Mouse (Mus musculus) monocyte, adult 2 months (primary cell): Measurements from ENCODE around the gene Gm20388.

Source experiments
- DNase-seq, 2 experiments: peaks; one replicate each; pipeline ENCODE4 v3.0.0; 2022; ENCODE audit warnings: low spot score in 2 of 2, low read depth in 1 of 2

The Gm20388 gene

DNA sequence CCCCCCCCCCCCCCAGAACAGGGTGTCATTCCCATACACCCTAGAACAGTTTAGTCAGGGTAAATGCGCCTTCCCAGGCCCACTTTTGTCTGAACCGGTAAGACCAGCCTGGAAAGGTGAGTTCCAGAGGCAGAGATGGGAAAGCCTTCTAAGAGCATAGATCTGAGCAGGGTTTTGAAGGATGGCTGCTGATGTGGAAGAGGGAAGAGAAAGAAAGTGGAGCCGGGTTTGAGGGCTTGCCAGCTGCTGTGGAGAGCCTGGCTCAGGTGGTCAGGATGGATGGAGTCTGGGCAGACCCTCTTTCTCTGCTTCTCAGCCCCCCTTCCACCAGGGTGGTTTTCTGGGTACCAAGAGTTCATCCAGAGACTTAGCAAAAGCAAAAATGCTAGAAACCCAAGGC, 622.7 kb downstream of the Gm20388 start:
- no peak for DNase-seq

DNA sequence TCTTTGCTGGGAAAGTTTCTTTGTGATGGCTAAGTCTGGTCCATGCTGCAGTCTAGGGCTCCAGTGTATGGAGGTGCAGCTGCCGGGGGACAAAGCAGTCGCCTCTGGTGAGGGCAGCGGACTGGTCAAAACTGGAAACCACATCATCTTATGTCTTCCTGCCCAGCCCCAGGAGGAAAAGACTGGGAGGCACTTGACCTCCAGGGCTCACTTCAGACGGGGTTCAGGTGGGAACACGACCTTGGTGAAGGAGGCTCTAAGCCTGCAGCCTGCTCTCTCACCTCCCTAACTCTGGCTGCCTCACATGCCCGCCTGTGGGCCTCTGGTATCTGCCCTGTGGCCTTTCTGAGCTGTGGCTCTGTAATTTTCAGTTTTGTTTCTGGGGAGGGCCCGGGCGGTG, 623.4 kb downstream of the Gm20388 start:
- no peak for DNase-seq

DNA sequence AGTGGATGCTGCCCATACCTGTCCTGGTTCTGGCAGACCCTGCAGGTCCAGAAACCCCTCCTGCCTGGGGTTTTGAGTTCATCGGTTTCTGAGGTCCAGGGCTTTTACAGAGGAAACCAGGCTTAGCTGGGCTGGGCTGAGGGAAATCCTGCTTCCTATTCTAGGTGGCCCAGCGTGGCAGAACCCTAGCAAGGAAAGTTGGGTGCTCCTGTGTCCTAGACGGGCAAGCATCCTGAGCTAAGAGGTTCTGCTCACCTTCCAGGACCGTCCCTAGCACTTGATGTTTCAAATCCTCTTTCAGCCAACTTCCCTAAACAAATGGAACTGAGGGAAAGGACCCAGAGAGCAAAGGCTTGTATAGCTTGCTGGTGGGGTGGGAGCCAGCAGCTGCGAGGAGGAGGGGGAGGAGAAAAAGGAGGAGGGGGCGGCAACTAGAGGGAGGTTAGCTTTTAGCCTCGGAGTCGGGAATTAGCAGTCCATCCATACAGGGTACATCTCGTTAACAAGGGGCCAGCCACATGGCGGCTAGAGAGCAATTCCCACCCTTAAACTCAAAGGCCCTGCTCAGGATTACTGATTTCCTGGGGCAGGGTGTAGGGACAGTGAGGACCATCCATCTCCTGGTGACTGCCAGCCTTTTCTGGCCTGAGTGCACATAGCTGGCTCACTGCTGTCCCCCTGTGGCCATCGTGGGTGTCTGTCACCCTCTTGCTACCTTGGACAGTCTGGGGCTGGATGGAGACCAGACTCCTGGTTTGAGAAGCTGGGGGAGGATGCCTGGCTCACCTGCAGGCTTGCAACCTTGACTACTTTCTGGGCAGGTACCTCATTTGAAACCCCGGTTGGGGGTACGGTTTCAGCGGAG, 624.1 kb downstream of the Gm20388 start:
- peak; percentile 55 to 73 for DNase-seq

DNA sequence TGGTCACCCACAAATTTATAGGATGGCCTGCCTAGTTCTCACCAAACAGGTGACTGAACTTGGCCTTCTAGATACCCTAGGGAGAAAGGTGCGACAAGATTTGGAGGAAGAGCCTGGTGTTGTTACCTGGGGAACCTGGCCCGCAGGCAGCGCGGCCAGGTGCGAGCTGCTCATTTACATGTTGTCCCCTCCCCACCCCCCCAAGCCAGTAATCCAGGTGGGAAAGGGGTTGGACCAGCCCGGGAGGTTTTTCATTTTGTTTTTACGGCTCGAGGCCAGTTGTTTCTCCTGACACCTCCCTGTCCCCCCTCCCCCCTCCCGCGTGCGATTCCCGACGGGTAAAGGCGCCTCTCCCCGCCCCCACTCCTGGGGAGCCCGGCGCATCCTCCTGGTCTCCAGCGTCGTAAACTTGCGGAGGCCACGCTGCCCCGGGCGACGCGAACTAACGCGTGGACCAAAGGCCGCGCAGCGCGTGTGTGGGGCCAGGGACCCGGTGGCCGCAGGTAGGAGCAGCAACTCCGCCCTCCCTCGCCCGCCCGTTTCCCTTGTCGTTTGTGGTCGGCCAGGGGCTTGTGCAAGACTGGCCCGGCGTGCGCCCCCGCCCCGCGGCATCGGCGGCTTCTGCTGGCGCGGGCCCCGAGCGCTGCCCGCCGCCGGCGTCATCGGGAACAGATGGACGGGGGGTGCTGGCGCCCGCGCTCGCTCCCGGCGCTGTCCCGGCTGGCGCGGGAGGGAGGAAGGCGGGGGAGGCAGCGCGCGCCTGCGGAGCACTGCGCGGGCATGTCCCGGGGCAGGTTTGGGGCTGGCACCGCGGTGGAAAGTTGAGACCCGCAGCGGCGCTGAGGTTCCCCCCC, 625.0 kb downstream of the Gm20388 start:
- DNase-seq = peak in 1 of 2 experiments; percentile 8

DNA sequence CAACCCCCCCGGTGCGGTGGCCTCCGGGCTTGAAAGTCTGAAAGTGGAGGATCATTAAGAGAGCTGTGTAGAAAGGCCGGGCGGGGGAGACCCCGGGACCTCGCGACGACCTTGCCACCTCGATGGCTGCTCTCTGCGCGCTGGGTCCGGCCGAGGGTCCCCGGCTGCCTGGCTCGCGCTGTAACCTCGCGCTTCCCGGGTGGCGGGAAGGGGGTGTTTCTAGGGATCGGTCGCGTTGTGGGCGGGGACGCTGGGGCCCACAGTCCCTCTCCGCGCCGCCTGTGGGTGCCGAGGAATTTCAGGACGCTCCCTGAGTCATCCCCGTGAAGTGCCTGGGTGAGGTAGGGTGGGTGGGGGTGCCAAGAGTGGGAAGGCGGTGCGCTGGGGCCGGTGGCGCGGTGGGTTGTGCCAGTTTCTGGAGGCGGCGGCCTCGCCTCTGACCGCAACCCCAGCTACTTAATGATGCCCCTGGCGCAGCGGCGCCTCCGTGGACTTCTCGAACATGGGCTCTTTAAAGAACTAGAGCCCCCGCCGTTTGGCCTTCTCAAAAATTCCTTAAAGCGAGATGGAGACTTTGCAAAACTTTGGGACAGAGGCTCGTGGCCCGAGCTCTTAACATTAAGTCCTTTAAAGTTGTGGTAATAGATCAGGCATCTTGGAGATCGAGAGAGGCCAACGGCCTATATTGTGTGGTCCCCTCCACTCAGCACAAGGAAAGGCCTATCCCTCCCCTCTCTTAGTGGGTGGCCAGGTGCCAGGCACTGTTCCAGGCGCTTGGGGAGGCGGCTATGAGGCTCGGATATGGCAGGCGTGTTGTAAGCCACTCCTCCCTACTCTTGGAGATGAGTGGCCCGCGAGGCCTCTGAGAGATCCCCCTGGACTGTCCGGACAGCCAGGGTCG, 625.9 kb downstream of the Gm20388 start:
- peak in 1 of 2 experiments; percentile 17 for DNase-seq

DNA sequence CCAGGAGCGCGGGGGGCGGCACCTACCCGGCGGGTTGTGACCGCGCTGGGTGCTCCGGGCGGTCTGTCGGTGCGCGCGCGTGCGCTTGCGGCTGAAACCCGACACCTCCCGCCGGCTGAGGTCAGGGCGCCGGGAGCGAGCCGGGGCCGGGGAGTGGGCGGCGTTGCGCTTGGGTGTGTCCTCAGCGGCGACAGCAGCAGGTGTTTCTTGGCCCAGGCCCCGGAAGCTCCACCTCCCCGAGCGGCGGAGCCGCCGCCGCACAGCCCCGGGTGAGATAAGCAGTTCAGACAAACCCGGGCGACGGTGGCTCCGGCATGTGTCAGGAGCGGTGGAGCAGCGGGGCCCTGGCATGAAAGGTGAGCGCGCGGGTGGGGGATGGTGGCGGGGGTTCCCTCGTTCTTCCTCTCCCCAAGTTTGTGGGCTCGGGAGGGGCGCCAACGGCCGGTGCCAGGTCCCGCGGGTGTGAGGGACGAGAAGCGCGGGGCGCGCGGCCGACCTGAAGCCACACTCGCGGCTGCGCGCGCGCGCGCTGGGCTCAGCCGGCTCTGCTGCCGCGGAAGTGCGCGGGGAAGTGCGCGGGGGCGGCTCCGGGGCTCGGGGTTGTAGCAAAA, 626.7 kb downstream of the Gm20388 start:
- peak in 1 of 2 experiments; percentile 11 for DNase-seq

DNA sequence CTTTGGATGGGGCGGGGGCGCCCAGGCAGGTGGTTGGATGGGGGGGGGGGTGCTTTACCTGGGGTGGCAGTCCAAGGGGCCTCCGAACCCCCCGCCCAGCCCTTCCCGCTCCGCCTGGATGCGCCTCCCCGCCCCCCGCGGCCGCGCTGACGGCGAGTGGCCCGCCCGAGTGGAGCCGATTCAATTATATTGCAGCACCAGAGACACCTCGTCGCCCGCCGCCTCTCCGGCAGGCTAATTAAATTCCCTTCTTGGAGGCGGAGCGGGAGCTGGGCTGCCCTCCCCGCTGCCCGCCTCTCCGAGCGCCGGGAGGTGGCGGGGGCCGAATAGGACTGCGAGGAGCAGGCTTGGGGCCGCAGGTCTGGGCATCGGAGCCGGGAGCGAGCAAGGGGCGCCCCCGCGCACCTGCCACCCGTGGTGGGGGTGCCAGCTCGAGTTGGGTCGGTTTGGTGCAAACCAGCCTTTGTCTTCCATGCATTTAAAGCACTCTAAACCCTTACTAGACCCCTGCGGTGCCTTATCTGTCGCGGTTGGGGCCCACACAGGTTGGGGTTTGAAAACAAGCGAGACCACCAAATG, 627.3 kb downstream of the Gm20388 start:
- no peak for DNase-seq

DNA sequence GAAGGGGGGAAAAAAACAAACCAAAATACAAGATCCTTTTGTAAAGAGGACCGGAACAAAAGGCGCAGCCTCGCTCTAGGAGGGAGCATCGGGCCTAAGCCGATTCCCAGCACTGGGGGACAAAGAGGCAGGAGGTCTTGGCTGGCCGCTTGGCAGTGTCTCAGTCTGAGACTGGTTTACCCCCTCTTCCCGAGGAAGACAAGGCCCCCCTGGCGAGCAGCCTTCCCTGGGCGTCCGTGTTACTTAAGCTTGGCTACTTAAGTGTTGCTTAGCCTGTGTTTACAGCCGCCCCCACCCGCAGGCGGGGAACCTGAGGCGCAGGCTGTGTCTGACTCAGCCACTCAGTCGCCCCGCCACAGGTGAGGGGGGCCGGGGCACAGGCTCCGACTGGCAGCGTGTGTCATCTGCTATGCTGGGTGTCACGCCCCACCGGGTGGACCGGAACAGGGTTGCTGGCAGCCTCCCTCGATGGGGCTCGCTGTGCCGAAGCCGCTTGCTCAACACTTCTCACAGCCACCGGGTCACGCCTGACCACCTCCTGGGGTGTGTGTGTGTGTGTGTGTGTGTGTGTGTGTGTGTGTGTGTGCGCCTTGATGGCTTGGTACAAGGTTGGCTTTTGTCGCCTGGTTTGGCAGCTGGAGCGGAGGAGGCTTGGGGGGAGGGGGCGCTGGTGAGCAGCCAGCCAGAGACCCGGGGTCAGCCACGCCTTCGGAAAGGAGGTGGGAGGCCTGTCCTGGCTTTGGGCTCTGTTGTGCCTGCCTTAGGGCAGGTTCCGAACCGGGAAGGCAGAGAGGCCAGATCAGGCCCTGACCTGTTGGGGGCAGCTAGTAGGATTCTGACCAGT, 628.0 kb downstream of the Gm20388 start:
- peak; percentile 62 to 72 for DNase-seq

DNA sequence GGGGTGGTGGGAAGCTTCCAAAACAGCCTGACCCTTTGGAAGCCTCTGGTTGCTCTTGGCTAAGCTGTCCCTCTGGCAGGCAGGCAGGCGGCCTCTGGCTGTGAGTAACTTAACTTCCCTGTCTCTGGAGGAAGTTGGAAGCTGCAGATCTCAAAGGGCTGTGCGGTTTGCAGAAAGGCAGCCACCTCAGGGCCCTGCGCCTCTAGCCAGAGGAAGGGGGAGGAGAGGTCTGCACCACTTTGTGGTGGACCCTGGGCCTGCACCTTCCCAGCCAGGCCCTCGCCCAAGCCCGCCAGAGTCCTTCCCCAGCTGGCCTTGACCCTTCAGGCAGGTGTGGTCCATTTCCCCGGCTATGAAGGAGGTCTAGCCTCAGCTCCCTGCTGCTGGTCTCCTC, 628.7 kb downstream of the Gm20388 start:
- peak; percentile 66 to 69 for DNase-seq

DNA sequence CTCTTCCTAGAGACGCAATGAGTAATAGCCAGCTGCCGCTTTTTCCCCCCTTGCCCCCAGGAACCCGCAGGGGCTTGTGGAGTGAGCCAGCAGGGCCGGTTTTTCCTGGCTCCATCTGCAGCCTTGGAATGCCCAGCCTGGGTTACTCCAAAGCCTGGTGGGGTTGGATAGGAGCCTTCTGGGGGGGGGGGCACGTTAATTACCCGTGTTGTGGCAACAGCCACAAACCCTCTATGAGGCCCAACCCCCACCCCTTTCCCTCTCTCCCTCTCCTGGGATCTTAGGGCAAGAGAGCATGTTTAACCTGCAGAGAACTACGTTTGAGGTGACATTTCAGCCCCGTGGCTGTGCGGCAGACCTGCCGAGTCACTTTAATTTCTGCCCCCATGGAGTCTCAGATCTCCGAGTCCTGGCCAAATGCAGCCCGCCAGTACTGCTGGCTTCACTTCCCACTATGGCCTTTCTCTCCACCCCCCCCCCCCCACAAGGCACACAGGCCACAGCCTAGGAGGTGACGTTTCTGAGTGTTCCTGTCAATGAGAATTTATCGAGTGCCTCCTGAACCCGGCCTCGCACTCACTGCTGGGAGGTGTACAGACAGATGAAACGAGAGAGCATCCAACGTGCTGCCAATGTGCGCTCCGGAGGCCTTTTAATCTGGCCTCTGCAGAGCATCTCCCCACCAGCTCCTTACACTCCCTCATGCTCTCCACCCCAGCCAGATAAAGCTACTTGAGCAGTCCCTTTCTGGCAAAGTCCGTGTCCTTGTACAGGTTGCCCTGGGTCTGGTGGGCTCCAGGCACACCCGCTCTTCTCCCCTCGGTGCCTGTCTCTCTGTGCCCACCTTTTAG, 629.4 kb downstream of the Gm20388 start:
- DNase-seq = no peak

DNA sequence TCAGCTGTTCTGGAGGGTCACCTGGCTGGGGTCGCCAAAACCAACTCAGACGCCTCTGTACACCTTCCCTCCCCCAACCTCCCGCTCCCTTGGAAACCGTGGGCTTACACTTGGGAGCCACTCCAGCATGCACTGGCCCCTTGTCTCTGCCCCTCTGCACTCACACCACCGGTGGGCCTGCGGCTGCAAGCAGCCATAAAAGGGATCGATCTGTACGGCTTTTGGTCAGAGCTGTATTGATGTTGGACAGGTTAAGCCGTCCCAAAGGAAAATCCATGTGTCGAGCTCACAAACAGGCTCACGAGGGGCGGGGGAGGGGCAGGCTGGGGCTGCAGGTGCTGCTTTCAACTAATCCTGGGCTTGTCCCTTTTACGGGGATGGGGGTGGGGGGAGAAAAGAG, 632.4 kb downstream of the Gm20388 start:
- DNase-seq = no peak

DNA sequence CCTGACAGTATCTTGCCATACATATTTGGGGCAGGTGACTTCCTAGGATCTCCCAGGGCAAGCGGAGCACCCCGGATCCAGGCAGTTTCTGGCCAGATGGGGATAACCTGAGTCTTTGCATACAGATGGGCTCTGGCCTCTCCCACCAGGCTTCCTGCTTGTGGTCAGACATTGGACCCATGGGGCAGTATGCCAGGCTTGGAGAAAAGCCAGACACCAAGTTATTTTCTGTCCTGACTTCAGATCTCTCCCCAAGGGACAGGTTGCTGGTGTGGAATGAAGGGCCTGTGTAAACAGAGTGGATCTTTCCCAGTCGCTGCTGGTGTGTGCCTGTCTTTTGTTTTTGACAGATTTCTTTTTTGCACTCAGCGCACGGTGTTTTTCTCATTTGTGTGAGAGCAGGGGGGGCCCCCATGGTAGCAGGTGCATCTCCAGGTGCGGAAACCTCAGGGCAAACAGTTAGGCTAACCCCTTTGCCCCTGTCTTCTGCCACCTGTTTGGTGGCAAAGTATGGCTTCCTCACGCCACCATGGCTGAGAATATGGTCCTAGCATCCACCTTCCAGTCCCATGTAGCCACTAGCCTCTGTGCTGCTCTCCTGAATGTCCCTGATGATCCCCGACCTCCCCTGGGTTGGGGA, 632.9 kb downstream of the Gm20388 start:
- DNase-seq = no peak

DNA sequence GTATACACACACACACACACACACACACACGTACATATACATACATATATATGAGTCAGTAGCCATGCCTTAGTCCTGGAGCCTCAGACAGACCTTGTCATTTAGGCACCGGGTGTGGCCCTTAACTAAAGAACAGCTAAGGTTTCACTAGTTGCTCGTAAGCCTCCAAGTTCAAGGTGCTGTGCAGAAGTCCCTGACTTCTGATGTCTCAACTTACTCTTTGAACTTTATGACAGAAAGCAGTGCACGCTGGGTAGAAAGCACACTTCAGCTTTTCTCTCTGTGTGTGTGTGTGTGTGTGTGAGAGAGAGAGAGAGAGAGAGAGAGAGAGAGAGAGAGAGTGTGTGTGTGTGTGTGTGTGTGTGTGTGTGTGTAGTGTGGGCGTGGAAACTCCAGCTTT, 633.5 kb downstream of the Gm20388 start:
- DNase-seq = no peak

DNA sequence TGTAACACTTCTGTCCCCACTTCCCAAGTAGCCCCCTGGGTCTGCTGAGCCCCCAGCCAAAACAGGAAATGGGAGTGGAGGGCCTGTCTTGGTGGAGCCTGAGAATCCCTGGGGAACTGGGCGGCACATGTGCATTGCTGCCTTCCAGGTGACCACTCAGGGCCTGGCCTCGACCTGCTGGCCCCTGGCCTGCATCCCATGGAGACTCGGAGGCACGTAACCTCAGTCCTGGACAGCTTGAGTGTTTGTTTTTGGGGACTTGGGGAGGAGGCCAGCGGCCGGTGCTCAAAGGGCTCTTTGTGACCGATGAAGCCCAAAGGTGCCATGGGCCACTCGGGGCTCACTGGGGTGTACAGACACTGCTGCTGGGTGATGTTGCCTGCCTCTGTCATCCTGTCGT, 636.9 kb downstream of the Gm20388 start:
- no peak for DNase-seq

DNA sequence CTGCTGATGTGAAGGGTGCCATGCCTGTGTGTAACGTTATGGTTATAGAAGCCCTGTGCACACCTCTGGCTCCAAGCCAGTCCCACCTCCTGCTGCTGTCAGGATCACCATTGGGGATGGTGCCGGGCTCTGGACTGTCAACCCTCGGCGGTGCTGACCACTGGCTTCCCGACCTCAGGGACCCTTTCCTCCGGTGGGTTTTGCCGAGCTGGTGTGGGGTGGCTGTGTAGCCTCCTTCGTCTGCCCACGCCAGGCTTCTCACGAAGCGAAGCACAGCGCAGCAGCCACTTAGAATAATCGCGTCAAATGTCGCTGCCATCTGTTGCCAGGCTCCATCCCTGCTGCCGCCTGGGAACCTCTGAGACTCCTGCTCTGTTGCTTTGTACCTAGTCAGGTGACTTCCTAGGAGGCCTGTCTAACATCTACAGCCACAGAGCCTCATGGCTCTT, 637.7 kb downstream of the Gm20388 start:
- DNase-seq = no peak

DNA sequence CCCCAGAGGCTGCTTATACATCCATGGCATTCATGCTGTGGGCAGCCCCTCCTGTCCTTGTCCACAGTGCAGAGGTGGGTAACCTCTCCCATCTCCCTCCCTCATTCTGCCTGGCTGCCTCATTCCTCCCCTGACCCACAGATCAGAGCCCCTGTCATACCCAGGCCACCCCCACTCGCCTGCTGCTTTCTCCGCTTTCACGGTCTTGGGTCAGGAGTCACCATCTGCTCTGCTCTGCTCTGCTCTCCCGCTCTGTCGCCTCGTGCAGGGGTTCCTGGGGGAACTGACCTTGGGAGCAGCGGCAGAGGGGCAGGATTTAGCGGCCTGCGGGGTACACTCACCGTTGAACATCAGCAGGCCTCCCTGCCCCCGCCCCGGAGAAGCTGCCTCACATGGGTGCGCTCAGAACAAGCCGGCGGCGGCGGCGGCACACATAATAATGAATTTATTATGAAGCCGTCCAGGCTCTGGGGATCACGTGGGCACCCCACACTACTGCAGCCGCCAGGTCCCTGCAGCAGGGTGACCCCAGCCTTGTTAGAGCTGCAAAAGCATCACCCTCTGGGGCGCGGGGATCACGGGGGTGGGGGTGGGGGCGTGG, 638.8 kb downstream of the Gm20388 start:
- DNase-seq = no peak

DNA sequence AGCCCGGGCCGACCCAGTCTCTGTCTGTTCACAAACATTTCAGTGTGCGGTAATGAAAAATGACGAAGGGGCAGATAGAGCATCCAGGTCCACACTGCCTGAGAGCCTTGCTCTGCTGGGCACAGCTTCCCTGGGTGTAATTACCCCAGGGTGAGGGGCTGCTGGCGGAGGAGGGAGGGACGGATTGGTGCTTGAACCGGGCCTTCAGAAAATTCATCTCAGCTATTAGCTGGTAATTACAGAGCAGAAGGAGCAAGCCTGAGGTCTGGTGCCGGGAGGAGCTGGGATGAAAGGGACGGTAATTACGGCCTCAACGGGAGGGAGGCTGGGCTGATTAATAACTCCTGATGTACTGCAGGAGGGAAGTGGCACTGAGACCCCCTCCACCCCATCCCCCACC, 639.3 kb downstream of the Gm20388 start:
- no peak for DNase-seq

DNA sequence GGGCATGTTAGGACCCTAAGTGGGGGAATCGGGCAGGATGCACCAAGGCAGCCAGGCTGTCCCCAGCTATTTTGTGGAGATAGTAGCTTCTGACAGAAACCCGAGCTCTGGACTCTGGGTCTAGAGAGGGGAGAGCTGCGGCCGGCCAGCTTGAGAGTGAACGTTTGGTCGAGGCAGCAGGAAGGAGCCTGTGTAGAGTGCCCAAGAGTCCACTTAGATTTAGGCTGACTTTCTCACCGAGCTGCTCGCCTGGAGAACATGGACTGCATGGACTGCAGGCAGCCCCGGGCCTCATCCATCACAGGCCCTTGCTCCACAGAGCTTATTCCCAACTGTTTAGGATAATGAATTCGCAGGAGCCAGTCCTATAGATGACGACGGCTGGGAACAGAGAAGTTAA, 639.8 kb downstream of the Gm20388 start:
- DNase-seq = no peak
